Mouse (Mus musculus) bone marrow, adult 2 months (tissue): ENCODE data around the gene Sub1. TPM values are rescaled to one million over a fixed set of nuclear protein-coding genes. Genes with fewer than 3 reads are reported as not detected.

Experiments
- H3K27ac ChIP-seq: fragments of 200-500 bp; 2 replicates; pipeline ENCODE4 v1.5.1; 2012; ENCODE audit warnings: low read depth, mild to moderate bottlenecking, control low read depth, inconsistent platforms, low read length; ENCODE audit not compliant: control insufficient read depth, poor library complexity, insufficient read depth
- H3K4me1 ChIP-seq: fragments of 200-500 bp; 2 replicates; pipeline ENCODE4 v1.6.1; 2011; ENCODE audit warnings: low read length; ENCODE audit not compliant: control insufficient read depth, insufficient read depth
- H3K4me3 ChIP-seq: fragments of 200-500 bp; replicated peaks from 2 replicates; pipeline ENCODE3; 2011; ENCODE audit warnings: mild to moderate bottlenecking, low read depth, low read length, control low read depth; ENCODE audit not compliant: control insufficient read depth
- CTCF ChIP-seq: fragments of 200-500 bp; IDR thresholded peaks from 2 replicates; pipeline ENCODE4 v1.5.1; 2011; ENCODE audit warnings: low read length, control low read depth; ENCODE audit not compliant: control insufficient read depth, insufficient read depth
- POLR2A ChIP-seq: fragments of 200-500 bp; IDR thresholded peaks from 2 replicates; pipeline ENCODE4 v1.6.1; 2011; ENCODE audit warnings: low read depth, mild to moderate bottlenecking, control low read depth, low read length, borderline replicate concordance; ENCODE audit not compliant: control insufficient read depth
- WGBS: fragments of 180-500 bp; shearing (Covaris S2); methylation state at CpG from one replicate; pipeline ENCODE4 v1.1.7; 2018; 5-methylcytosine and 5-hydroxymethylcytosine counted together
- polyA plus RNA-seq: library from polyadenylated mRNA; stranded (reverse); fragments of >200 nt; gene quantifications from 2 replicates; pipeline ENCODE4 v1.2.4, GENCODE M21; 2011; ENCODE audit warnings: low replicate concordance; ENCODE audit not compliant: missing spikeins, insufficient read depth, insufficient read length

Sub1 gene
- polyA plus RNA-seq, 1 experiment: 276 TPM

DNA sequence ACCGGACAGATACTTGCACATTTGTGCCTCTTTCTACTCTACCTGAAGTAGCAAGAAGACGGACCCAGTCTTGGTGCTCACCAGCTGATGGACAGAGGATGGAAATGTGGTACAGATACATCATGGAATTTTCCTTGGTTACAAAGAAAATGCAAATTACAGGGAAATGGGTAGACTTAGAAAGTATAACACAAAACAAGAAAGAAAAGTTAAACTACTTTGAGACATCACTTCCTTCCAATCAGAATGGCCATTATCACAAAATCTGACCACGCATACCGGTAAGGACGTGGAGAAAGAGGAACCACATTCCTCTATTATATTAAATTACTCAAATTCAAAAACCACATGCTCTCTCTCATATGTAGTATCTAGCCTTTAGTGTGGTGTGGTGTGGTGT, 12.1 kb upstream of the Sub1 start:
- WGBS: 40% methylated on average over 5 of the region's 5 CpGs
- no peak overlapping the region for H3K4me3 ChIP-seq
- no peaks in the 10 kb centered on the region; the same call in 1 of the 2 replicates for H3K4me1 ChIP-seq
- TF ChIP-seq POLR2A: no peak
- TF ChIP-seq CTCF: no peak
- H3K27ac ChIP-seq: no peak overlapping the region

DNA sequence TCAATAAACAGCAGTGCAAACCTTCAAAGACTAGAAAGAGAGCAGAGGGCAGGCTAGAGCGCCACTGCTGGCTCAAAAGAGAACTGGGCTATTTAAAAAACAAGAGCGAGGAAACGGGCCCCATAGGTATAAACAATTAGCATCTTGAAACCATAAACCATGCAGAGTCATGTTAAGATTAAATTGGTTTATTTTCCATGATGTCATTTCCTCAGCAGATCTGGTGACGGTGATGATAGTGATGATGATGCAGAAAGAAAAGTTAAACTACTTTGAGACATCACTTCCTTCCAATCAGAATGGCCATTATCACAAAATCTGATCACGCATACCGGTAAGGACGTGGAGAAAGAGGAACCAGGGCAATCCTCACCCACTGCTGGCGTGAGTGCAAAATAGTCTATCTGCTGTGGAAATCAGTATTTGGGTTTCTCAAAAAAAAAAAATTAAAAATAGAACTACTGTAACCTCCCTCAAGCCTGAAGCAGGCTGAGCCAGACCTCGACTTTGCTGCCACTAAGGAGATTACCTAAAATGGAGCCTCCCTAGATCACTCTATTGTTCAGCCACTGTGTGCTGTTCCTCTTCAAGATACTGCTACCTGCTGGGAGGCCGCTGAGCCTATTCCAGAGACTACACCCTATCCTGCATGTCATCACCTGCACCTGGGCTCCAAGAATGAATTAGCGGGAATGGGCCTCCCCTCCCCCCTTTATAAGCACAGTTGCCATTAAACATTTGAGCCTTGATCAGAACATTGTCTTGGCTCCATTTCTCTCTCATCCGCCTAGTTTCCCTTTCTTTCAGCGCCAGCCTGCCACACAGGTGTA, 11.4 kb upstream of the Sub1 start:
- WGBS: 29% methylated on average over 13 of the region's 13 CpGs
- H3K4me1 ChIP-seq: no peaks in the 10 kb centered on the region; the same call in 1 of the 2 replicates
- no peak for TF ChIP-seq POLR2A
- no peak for TF ChIP-seq CTCF

DNA sequence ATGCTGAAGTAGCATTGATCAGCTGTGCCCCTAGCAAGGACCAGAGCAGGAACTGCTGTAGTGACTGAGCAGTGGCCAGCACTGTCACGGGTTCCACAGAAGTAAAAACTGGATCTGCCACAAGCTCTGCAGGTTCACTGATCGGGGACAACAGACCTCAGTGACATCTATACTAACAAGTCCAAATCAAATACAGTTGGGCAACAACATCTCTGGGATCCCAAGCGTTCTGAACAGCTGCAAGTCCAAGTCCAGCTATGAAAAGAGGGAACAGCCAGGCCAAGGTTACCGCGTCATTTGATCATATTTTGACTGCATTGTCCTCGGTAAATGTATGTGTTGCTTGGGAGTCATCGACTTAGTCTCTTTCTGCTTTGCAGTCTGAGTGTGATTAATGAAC, 10.6 kb upstream of the Sub1 start:
- no peak for TF ChIP-seq POLR2A
- TF ChIP-seq CTCF: no peak
- Histone ChIP-seq H3K4me1 (no peaks in the 10 kb centered on the region; the same call in 1 of the 2 replicates), H3K27ac (no peak overlapping the region), H3K4me3 (no peak overlapping the region)
- 78% methylated on average over 7 of the region's 7 CpGs for WGBS

More for the DNA sequence above, 11.4 kb upstream of the Sub1 start:
- H3K27ac ChIP-seq: no peak overlapping the region
- no peak overlapping the region for H3K4me3 ChIP-seq

DNA sequence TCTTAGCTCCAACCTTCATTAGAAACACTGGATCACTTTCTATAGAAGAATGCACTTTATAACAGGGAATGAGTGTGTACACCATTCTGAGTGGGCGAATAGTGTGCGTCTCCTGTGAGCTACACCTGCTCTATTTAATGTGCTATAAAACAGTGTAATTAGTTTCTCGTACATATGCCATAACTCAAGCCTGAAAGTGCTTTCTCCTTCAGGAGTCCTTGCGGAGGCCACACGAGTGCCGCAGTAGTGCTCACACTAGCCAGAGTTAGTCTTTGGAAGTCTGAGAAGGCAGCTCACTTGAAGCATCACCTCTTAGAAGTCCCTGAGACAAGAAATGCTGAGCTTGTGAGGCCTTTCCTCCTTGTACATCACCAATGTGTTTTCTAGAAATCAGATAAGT, 9.4 kb upstream of the Sub1 start:
- Histone ChIP-seq H3K27ac (no peak overlapping the region), H3K4me1 (no peaks in the 10 kb centered on the region; the same call in 1 of the 2 replicates), H3K4me3 (no peak overlapping the region)
- TF ChIP-seq POLR2A (no peak), CTCF (no peak)
- 88% methylated on average over 6 of the region's 6 CpGs for WGBS

DNA sequence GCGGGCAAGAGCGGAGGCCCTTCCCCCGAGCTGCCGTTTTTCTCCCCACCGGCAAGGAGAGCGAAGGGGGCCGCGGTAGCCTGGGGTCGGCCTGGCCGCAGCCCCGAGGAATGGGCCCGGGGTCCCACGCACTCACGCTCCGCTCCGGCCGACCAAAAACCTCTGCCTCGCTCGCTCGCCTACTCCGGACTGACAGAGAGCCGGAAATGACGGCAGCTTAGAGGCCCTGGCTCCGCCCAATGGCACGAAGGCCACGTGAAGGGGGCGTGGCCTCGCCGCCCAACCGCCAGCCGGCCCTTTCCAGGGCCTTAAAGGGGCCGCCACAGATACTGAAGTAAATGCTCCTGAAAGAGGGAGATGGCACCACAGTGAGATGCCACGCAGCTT, 975 bp downstream of the Sub1 start:
- WGBS: under 1% methylated on average over 33 of the region's 33 CpGs
- Histone ChIP-seq H3K4me1 (no peaks in the 10 kb centered on the region; the same call in 1 of the 2 replicates), H3K27ac (peak overlapping the region; percentile 94), H3K4me3 (peak overlapping the region; percentile 78)
- no peak for TF ChIP-seq CTCF
- peak; percentile 98 for TF ChIP-seq POLR2A

DNA sequence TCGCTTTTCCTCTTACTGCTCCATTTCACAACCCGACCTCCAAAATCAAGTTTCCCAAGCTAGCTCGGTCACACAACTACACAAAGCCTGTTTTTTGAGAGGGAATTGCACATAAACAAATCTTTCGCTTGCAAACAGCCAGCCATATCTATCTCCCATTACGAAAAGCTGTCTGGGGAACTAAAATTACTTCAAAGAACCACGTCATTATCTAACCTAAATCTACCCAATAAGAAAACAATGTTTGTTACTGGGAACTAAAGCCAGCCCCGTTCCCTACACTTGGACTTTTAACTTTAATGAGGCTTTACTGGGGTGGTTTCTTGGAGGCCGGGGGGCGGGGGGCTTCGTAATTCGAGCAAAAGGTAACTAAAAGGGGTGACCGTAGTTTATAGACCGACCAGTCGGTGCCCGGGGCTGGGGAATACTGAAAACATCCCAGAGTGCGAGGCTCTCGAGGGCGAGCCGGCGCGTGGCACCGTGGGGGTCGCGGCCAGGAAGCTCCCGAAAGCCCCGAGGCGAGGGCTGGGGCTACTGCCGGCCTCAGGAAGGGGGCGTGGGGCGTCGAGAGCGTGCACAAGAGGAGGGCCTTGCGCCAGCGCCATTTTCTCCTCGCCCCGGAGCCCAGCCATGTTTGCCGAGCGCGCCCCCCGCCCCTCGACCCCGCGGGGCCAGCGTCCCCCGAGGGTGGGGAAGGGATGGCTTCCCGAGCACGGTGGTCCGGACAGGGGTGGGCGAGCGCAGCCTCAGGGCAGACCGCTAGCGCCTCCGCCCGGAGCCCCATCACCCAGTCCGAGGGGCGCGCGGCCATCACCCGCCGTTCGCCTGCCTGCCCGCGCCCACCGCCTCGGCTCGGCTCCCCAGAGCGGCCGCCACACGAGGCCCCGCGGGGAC, 1.6 kb downstream of the Sub1 start:
- Histone ChIP-seq H3K27ac (peak overlapping the region; percentile 94), H3K4me3 (peak overlapping the region; percentile 78), H3K4me1 (no peaks in the 10 kb centered on the region; the same call in 1 of the 2 replicates)
- no peak for TF ChIP-seq CTCF
- TF ChIP-seq POLR2A: no peak
- under 1% methylated on average over 64 of the region's 71 CpGs for WGBS

DNA sequence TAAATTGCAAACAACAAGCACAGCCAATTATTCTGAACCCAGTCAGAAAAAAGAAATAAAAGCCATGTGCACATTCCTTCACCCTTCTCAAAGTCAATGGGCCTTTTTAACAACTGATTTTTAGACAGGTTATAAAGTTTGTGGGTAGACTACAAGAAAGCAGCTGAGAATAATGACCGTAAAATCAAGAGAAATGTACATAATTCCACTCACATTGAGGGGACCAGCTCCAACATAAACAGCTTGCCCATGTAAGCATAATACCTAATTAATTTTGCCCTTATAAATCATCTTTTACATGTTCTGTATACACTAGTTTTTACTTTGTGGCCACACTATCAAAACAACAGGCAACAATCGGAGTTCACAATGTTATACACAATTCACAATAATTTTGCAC, 2.8 kb downstream of the Sub1 start:
- Histone ChIP-seq H3K4me1 (no peaks in the 10 kb centered on the region; the same call in 1 of the 2 replicates), H3K27ac (no peak overlapping the region), H3K4me3 (no peak overlapping the region)
- WGBS: 89% methylated on average over 2 of the region's 2 CpGs
- no peak for TF ChIP-seq POLR2A
- no peak for TF ChIP-seq CTCF

DNA sequence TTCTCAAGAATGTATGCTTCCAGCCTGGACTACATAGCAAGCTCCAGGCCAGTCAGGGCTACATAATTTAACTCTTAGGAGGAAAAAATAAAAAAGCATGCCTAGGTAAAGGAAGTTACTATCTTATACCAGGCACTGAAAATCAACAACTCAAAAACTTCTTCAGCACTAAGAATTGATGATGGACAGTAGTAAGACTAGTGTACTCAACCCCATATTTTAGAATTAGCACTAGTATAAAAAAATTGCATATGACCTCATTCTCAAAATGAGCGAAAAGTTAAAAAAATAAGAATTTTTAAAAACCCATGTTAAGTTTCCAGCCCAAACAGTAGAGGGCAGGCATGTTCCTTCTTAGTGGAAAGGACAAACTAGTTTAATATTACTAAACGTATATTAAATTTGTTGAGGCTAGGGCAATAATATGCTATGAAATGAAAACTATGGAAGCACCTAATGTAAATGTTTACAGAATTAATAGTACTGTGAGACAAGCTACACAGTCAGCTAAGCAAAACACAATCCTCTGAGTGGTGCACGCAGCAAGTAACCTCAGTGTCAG, 5.2 kb downstream of the Sub1 start:
- WGBS: 68% methylated on average over 3 of the region's 3 CpGs
- no peak for TF ChIP-seq POLR2A
- TF ChIP-seq CTCF: no peak
- no peak overlapping the region for H3K4me3 ChIP-seq
- no peak overlapping the region for H3K27ac ChIP-seq
- no peaks in the 10 kb centered on the region; the same call in 1 of the 2 replicates for H3K4me1 ChIP-seq
